Mouse (Mus musculus) forebrain, embryonic 16.5 days (tissue): Measurements from ENCODE around the gene Vmn1r14. TPM values are rescaled to one million over a fixed set of nuclear protein-coding genes. Genes with fewer than 3 reads are reported as not detected.
"Not testable (repeated sequence)": the region's sequence is repeated elsewhere in the genome, so short reads cannot be mapped to it uniquely, and the experiment has no call there.

Source experiments
- ATAC-seq: fragments of 200-750 bp; cut with Nextera tagmentation; 2 replicates; pipeline ENCODE4 v1.8.0; 2017; ENCODE audit warnings: mild to moderate bottlenecking, moderate library complexity
- H3K27ac ChIP-seq: fragments of 300-500 bp; sonication (generic); 2 replicates; pipeline ENCODE4 v1.5.1; 2014; ENCODE audit warnings: low read length, control low read depth
- H3K27me3 ChIP-seq: fragments of 300-500 bp; sonication (generic); replicated peaks from 2 replicates; pipeline ENCODE4 v1.6.1; 2014; ENCODE audit warnings: low read length; ENCODE audit not compliant: control insufficient read depth, insufficient read depth
- H3K36me3 ChIP-seq: fragments of 300-500 bp; sonication (generic); 2 replicates; pipeline ENCODE4 v1.6.1; 2014; ENCODE audit not compliant: control insufficient read depth, insufficient read depth
- H3K4me1 ChIP-seq: fragments of 300-500 bp; sonication (generic); replicated peaks from 2 replicates; pipeline ENCODE4 v1.6.1; 2014; ENCODE audit warnings: low read length; ENCODE audit not compliant: control insufficient read depth, insufficient read depth
- H3K4me2 ChIP-seq: fragments of 300-500 bp; sonication (generic); 2 replicates; pipeline ENCODE4 v1.6.1; 2014; ENCODE audit warnings: mild to moderate bottlenecking, low read length, control low read depth
- H3K4me3 ChIP-seq: fragments of 300-500 bp; sonication (generic); replicated peaks from 2 replicates; pipeline ENCODE4 v1.5.1; 2014; ENCODE audit warnings: mild to moderate bottlenecking, low read length, control low read depth
- H3K9ac ChIP-seq: fragments of 300-500 bp; sonication (generic); replicated peaks from 2 replicates; pipeline ENCODE4 v1.6.1; 2014; ENCODE audit warnings: low read depth, low read length, control low read depth
- H3K9me3 ChIP-seq: fragments of 300-500 bp; sonication (generic); 2 replicates; pipeline ENCODE4 v1.6.1; 2016; ENCODE audit warnings: low read length; ENCODE audit not compliant: control insufficient read depth
- WGBS: fragments of 180-500 bp; shearing (Covaris S2); extraction: QIAGEN DNeasy Blood & Tissue Kit; methylation state at CpG from one replicate; pipeline ENCODE4 v1.1.7; 2014; 5-methylcytosine and 5-hydroxymethylcytosine counted together
- polyA plus RNA-seq: library from polyadenylated mRNA; unstranded; fragments of >200 nt; fragmentation: Nextera tagmentation; extraction: Ambion mirVana; gene quantifications from 2 replicates; pipeline ENCODE4 v1.2.1, GENCODE M21; 2015

Vmn1r14 gene
- not detected in 2 replicates for polyA plus RNA-seq

DNA sequence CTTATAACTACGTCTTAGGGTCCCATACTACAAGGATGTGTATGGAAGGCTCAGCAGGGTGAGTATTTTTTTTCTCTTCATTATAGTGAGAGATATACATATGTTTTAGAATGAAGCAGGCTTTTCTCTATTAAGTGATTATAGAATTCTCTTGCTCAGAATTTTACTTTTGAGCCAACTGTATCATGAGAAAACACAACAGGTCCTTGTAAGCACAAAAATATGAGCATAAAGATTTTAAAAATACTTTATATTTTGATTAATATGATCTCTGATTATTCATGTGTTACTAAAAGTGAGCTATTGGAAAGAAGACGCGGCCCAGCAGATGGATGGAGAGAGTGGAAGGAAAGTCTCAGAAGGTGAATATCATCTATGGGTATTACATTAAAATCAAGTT lies at the start of gene Vmn1r14:
Gene Vmn1r14 (plus strand): TSS at position 301 of the 400 bp plus-strand sequence.
- ATAC-seq = no peak
- no peak within 1 kb of the TSS for H3K4me3 ChIP-seq
- H3K36me3 ChIP-seq = no peaks in the 10 kb centered on the region
- H3K27ac ChIP-seq = no peak within 1 kb of the TSS
- no peaks in the 10 kb centered on the region for H3K9me3 ChIP-seq
- no peaks in the 10 kb centered on the region for H3K4me1 ChIP-seq
- no peaks in the 10 kb centered on the region for H3K27me3 ChIP-seq
- no peak within 1 kb of the TSS for H3K9ac ChIP-seq
- no peak within 1 kb of the TSS for H3K4me2 ChIP-seq
- 94% methylated on average over 3 of the region's 3 CpGs for WGBS

DNA sequence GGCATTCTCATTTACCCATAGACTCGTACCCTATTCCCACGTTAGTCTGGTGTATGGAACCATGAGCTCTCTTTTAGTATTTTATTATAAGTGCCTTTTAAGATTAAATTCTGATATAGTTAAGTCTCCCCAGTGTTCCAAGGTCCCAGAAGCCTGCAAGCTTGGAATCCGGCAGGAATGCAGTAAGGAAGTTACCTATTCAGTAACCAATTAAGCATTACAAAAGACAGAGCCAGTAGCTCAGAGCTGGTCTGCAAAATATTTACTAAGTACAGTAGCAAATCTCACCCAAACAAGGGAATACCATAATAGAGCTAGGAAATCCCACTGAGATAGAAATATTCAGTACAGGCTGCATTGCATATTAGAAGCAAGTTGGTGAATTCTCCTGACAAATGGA lies 41.5 kb upstream of the Vmn1r14 start:
- not testable (repeated sequence) for H3K9ac ChIP-seq, H3K27ac ChIP-seq, H3K4me3 ChIP-seq, H3K27me3 ChIP-seq, ATAC-seq, H3K36me3 ChIP-seq, H3K4me1 ChIP-seq, H3K9me3 ChIP-seq, H3K4me2 ChIP-seq
- WGBS = 43% methylated on average over 3 of the region's 3 CpGs

DNA sequence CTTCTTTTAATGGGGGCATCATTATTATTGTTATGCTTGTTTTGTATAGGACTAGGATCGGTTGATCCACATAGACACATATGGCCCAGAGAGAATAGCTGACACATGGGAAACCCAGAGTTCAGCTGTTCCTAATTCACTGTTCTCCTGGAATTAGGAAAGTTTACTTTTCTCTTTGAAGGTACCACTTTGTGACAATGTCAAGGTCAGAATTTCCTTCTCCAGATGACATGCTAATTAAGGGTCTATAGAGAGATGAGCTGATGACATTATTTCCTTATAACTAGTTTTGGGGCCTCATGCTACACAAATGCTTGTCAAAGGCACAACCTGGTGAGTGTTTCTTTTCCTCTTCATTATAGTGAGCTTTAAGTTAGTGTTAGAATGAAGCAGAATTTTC lies 28.5 kb upstream of the Vmn1r14 start, which contains the start of gene Vmn1r13:
Gene Vmn1r13 (plus strand): TSS at position 301 of the 400 bp plus-strand sequence.
- not testable (repeated sequence) for H3K4me3 ChIP-seq, H3K36me3 ChIP-seq, H3K9ac ChIP-seq, ATAC-seq, H3K4me2 ChIP-seq, H3K27ac ChIP-seq, H3K27me3 ChIP-seq, H3K9me3 ChIP-seq, H3K4me1 ChIP-seq
- WGBS = 90% methylated on average over 1 of the region's 1 CpGs

DNA sequence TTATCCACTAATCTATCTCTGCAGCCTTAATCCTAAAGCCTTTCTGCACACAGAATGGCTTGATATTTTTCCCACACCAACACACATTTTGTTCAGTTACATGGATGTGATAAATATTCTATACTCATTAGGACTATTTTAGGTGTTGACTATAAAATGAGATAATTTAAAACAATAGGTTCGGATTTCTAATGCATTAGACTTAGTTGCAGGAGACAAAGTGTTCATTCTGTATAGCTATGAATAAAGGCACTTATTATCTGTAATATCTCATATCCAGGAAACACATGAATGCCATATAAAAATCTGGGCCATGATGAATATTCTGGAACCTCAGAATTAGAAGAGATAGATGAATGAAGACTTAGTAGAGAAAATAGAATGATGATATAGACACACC lies 26.2 kb downstream of the Vmn1r14 start, which contains the start of gene Vmn1r15:
Gene Vmn1r15 (plus strand): TSS at position 301 of the 400 bp plus-strand sequence.
- H3K4me2 ChIP-seq = no peak within 1 kb of the TSS
- H3K27ac ChIP-seq = no peak within 1 kb of the TSS
- no peaks in the 10 kb centered on the region for H3K36me3 ChIP-seq
- no peaks in the 10 kb centered on the region for H3K27me3 ChIP-seq
- 80% methylated on average over 1 of the region's 1 CpGs for WGBS
- H3K4me1 ChIP-seq = no peaks in the 10 kb centered on the region
- H3K4me3 ChIP-seq = no peak within 1 kb of the TSS
- no peaks in the 10 kb centered on the region for H3K9me3 ChIP-seq
- no peak within 1 kb of the TSS for H3K9ac ChIP-seq
- no peak for ATAC-seq

DNA sequence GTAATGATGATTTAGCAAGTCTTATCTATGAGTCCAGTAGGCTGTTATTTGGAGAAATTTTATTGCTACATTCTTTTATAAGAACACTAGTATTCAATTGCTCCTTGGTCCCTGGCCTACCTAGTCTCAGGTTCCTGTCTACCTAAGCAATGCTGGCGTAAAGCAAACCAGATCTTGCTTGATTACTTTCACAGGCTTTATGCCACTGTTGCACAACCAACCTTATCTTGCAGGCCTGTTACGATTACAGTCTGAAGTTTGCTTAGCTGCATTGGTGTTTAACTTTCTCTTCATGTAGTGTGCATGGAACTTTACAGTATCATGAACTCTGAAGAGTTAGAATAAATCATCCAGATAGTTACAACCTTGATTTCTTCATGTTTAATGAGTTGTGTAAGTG lies 29.5 kb downstream of the Vmn1r14 start:
- H3K4me3 ChIP-seq = no peak overlapping the region
- WGBS = 95% methylated on average over 2 of the region's 2 CpGs
- H3K4me1 ChIP-seq = no peaks in the 10 kb centered on the region
- no peaks in the 10 kb centered on the region for H3K27me3 ChIP-seq
- no peak overlapping the region for H3K4me2 ChIP-seq
- no peak for ATAC-seq
- no peaks in the 10 kb centered on the region for H3K9me3 ChIP-seq
- no peak overlapping the region for H3K9ac ChIP-seq
- H3K27ac ChIP-seq = no peak overlapping the region
- no peaks in the 10 kb centered on the region for H3K36me3 ChIP-seq

DNA sequence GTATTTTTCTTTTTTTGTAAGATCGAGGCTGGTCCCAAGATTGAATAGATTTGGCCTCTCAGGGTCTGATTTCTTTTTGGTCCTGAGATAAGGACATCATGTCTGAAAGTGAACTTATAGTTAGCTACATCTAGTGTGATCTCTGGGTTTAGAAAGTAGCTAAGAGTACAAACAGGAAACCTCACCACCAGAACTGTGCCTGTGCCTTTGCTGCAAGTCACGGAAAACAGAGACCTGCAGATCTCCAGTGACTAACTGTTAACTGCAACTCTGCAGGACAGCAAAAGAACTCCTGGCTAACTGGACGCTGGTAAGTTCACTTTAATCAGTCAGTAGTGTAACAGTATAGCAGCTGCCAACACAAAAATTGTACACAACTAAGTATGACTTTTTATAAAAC lies 40.4 kb downstream of the Vmn1r14 start:
- ATAC-seq = no peak
- H3K9ac ChIP-seq = no peak overlapping the region
- H3K36me3 ChIP-seq = no peaks in the 10 kb centered on the region
- no peaks in the 10 kb centered on the region for H3K27me3 ChIP-seq
- H3K4me1 ChIP-seq = no peaks in the 10 kb centered on the region
- H3K4me2 ChIP-seq = no peak overlapping the region
- H3K4me3 ChIP-seq = no peak overlapping the region
- H3K27ac ChIP-seq = no peak overlapping the region
- no peaks in the 10 kb centered on the region for H3K9me3 ChIP-seq
- WGBS = 77% methylated on average over 3 of the region's 3 CpGs

DNA sequence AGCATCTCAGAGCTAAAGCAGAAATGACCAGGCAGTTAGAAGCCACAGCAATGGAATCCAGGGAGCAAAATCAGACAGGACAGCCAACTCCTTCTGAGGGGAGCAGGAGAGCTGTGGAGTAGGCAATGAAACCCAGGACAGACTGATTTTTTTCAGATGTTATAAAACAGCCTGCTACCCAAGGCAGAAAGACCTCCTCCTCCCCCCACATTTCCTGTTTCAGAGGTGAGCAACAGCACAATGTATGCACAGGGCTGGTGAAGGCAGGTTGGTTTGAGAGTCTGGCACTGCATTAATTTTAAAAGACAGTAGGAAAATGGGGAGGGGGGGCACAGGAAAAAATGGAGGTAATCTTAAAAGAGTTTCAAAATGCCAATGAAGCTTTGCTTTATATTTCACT lies 41.0 kb downstream of the Vmn1r14 start:
- no peak overlapping the region for H3K4me2 ChIP-seq
- no peak overlapping the region for H3K9ac ChIP-seq
- no peaks in the 10 kb centered on the region for H3K9me3 ChIP-seq
- H3K4me3 ChIP-seq = no peak overlapping the region
- H3K27me3 ChIP-seq = no peaks in the 10 kb centered on the region
- H3K36me3 ChIP-seq = no peaks in the 10 kb centered on the region
- no peak for ATAC-seq
- H3K4me1 ChIP-seq = no peaks in the 10 kb centered on the region
- no peak overlapping the region for H3K27ac ChIP-seq

DNA sequence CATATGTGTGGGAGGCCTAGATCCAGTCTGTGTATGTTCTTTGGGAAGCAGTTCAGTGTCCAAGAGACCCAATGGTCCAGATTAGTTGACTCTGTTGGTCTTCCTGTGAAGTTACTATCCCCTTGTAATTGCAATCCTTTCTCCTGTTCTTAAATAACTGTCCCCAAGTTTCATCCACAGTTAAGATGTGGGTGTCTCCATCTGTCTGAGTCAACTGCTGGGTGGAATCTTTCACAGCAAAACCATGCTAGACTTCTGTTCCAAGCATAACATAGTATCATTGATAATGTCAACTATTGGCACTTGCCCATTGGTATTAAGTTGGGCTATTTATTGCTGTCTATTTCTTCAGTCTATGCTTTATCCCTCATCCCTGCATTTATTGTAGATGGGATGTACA lies 47.5 kb downstream of the Vmn1r14 start:
- Histone ChIP-seq H3K4me1 (no peaks in the 10 kb centered on the region), H3K27me3 (no peaks in the 10 kb centered on the region), H3K36me3 (no peaks in the 10 kb centered on the region), H3K9ac (no peak overlapping the region), H3K4me3 (no peak overlapping the region), H3K9me3 (no peaks in the 10 kb centered on the region), H3K27ac (no peak overlapping the region), H3K4me2 (no peak overlapping the region)
- ATAC-seq = no peak
